Mouse (Mus musculus) G1E (cell line): ENCODE results near the gene Krt15. TPM values are rescaled to one million over a fixed set of nuclear protein-coding genes. Genes with fewer than 3 reads are reported as not detected.

Experiments
- ATAC-seq: 2 replicates; pipeline ENCODE4 v1.8.0; 2016; ENCODE audit warnings: mild to moderate bottlenecking; ENCODE audit not compliant: insufficient number of reproducible peaks, poor library complexity, low FRiP score, severe bottlenecking; ENCODE audit errors: extremely low read depth
- DNase-seq: peaks from one replicate; pipeline ENCODE4 v3.0.0; 2012; ENCODE audit warnings: low spot score
- H3K27me3 ChIP-seq: 2 replicates; pipeline ENCODE4 v1.6.1; 2012; ENCODE audit warnings: mild to moderate bottlenecking, low read length, inconsistent platforms; ENCODE audit not compliant: insufficient read depth
- H3K36me3 ChIP-seq: replicated peaks from 2 replicates; pipeline ENCODE3; 2012; ENCODE audit warnings: mild to moderate bottlenecking, inconsistent platforms
- H3K4me1 ChIP-seq: 2 replicates; pipeline ENCODE4 v1.6.1; 2012; ENCODE audit warnings: low read depth, low read length, inconsistent platforms, mixed read lengths; ENCODE audit not compliant: insufficient read depth
- H3K4me3 ChIP-seq: 2 replicates; pipeline ENCODE4 v1.5.1; 2012; ENCODE audit warnings: low read depth, mild to moderate bottlenecking, inconsistent platforms, low read length, moderate library complexity, mixed read lengths
- H3K9me3 ChIP-seq: replicated peaks from 2 replicates; pipeline ENCODE4 v1.6.1; 2012; ENCODE audit warnings: inconsistent platforms
- CTCF ChIP-seq: IDR thresholded peaks from 2 replicates; pipeline ENCODE4 v1.5.1; 2012; ENCODE audit warnings: low read depth, low read length, inconsistent platforms, mixed read lengths
- GATA1 ChIP-seq: IDR thresholded peaks from 2 replicates; pipeline ENCODE4 v1.6.1; 2012; ENCODE audit warnings: borderline replicate concordance, low read length, inconsistent platforms, mixed read lengths
- GATA2 ChIP-seq: IDR thresholded peaks from 2 replicates; pipeline ENCODE4 v1.6.1; 2012; ENCODE audit warnings: low read depth, low read length, inconsistent platforms, borderline replicate concordance
- POLR2AphosphoS5 ChIP-seq: IDR thresholded peaks from 2 replicates; pipeline ENCODE4 v1.6.1; 2012; ENCODE audit warnings: low read depth, low read length, inconsistent platforms; ENCODE audit not compliant: insufficient replicate concordance
- TAL1 ChIP-seq: conservative IDR thresholded peaks from 2 replicates; pipeline ENCODE4 v1.6.1; 2012; ENCODE audit warnings: low read depth, low read length, inconsistent platforms, mixed read lengths
- polyA plus RNA-seq: library from polyadenylated mRNA; stranded (reverse); fragments of >175 nt; gene quantifications from 2 replicates; pipeline ENCODE4 v1.2.3, GENCODE M21; 2012
- total RNA-seq, 2 experiments: library from RNA; stranded (forward) in 1 of 2; stranded (reverse) in 1 of 2; fragments of 200-1000 nt in 1 of 2; fragments of >200 nt in 1 of 2; fragmentation: Nextera tagmentation in 1 of 2; gene quantifications; 2 replicates each; pipeline ENCODE4 v1.2.3; 2014 to 2017

Krt15 gene
- total and polyA plus RNA-seq, 3 experiments = not detected

DNA sequence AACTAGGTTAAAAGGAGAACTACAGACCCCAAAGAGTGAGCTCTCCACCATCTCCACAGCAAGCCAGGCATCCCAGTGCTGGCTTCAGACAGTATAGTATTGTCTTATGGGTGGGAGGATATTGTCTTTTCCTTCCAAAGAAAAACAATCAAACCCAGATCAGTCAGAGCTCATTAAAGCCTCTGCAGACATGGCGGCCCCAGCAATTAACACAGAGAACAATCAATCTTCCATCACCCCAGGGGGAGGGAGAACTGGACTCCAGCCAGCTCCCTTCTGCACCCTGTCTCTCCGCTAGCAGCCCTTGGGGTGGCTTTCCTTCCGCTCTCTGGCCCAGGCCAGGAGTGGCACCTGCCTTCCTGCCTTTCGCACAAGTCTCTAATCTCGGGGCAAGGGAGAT lies 2.0 kb upstream of the Krt15 start:
- H3K36me3 ChIP-seq = no peaks in the 10 kb centered on the region
- peaks cover 92% of the 10 kb centered on the region for H3K9me3 ChIP-seq
- DNase-seq = no peak
- H3K4me3 ChIP-seq = no peak overlapping the region
- no peak for ATAC-seq
- H3K4me1 ChIP-seq = no peaks in the 10 kb centered on the region
- no peak for TF ChIP-seq GATA2
- H3K27me3 ChIP-seq = no peaks in the 10 kb centered on the region

DNA sequence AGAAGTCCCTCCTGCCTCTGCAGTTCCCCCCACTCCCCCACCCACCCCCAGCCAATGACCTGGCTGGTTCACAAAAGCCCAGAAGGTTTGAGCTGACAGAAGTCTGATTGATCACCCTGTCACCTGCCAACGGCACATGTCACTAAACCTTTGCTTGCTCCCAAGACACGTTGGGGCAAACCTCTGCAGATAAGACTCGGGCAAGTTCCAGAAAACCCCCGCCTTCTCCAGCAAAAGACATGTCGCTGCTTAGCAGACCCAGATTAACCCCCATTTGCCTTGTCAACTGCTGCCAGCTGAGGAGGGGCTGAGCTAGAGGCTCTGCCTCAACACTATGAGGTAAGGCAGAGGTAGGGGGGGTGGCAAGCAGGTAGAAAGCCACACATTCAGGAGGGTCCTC lies 831 bp upstream of the Krt15 start:
- ATAC-seq = no peak
- H3K27me3 ChIP-seq = no peaks in the 10 kb centered on the region
- TF ChIP-seq CTCF (no peak), GATA1 (no peak), POLR2AphosphoS5 (no peak), GATA2 (no peak), TAL1 (no peak)
- H3K4me1 ChIP-seq = no peaks in the 10 kb centered on the region
- no peak for DNase-seq
- H3K4me3 ChIP-seq = no peak overlapping the region
- H3K9me3 ChIP-seq = peaks cover 91% of the 10 kb centered on the region
- no peaks in the 10 kb centered on the region for H3K36me3 ChIP-seq

DNA sequence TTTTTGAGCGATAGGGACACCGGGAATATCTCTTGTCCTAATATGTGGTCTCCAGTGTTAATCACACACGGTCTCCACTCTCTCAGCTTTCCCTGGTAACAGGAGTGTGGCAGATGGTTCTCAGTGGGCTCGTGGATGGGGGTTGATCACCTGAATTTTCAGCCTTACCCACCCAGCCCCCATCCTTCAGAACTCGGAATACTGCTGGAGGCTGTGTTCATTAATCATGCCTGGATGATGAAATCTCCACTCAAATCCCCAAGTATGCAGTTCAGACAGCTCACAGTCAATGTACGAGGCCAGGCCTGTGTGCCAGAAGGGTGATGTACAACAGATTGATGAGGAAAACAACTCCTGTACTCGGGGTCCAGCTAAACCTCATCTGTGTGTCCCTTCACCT lies 10.8 kb downstream of the Krt15 start:
- DNase-seq = no peak
- Histone ChIP-seq H3K9me3 (peaks cover 73% of the 10 kb centered on the region), H3K4me1 (no peaks in the 10 kb centered on the region), H3K27me3 (peaks cover 4% of the 10 kb centered on the region; the same call in 1 of the 2 replicates), H3K4me3 (no peak overlapping the region), H3K36me3 (no peaks in the 10 kb centered on the region)
- ATAC-seq = no peak
- TF ChIP-seq GATA1 (no peak), GATA2 (no peak), CTCF (no peak), POLR2AphosphoS5 (no peak), TAL1 (no peak)

DNA sequence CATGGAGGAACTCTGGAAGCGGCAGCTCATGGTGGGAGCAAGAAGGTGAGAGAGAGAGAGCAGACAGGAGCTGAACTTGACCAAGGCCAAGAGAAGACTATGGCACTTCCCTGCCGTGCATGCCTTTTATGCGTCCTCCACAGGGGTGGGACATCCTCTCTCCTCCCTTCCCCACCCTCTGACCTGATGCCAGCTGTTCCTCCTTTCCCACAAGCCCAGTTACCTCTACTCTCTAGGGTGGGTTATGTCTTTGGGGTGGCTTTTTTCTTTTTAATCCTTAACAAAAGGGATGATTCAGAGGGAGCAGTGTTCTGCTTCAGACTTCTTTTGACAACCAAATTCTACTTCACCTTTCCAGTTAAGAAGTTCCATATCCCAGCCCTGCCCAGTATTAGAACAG lies 14.3 kb downstream of the Krt15 start, which contains the start of gene Krt13:
TSS of gene Krt13 (minus strand) at position 101 of the 400 bp plus-strand sequence.
- DNase-seq (no peak), ATAC-seq (no peak)
- Histone ChIP-seq H3K27me3 (peaks cover 4% of the 10 kb centered on the region; the same call in 1 of the 2 replicates), H3K4me1 (no peaks in the 10 kb centered on the region), H3K36me3 (no peaks in the 10 kb centered on the region), H3K9me3 (peaks cover 81% of the 10 kb centered on the region), H3K4me3 (no peak within 1 kb of the TSS)
- TF ChIP-seq GATA2 = no peak
- no peak for TF ChIP-seq POLR2AphosphoS5
- TF ChIP-seq CTCF = no peak
- no peak for TF ChIP-seq TAL1
- no peak for TF ChIP-seq GATA1

DNA sequence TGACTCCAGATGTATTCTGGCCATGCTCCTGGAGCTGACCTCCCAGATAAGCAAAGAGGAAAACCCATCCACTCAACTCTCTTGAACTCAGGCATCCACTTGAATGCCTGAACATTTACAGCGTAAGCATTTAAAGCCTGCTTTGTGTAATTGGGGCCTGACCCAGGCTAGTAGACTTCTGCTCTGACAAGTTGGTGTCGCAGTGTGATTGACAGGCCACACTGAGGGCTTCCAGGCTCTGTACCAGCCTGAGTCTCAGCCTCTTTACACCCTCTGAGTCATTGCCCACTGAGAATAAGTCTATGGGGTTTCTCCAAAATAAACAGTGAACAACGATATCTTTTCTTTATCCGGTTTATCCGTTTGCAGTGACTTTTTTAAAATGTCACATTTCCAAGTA lies 15.4 kb downstream of the Krt15 start:
- DNase-seq = no peak
- no peak for TF ChIP-seq POLR2AphosphoS5
- ATAC-seq = no peak
- Histone ChIP-seq H3K9me3 (peaks cover 82% of the 10 kb centered on the region), H3K36me3 (no peaks in the 10 kb centered on the region), H3K27me3 (peaks cover 4% of the 10 kb centered on the region; the same call in 1 of the 2 replicates), H3K4me3 (no peak overlapping the region), H3K4me1 (no peaks in the 10 kb centered on the region)

DNA sequence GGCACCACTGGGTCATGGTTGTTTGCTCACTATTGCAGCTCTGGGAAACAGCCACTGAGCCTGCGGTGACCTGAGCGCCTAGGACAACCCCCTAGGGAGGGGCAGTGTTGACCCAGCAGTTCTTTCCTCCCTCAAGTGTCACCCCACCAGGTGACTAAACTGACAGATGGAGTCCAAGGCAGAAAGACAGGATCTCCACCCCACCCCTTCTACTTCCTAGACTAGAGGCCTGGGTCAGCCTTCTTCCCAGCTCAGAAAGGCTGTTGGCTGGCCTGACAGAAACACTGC lies 22.0 kb downstream of the Krt15 start:
- no peak for DNase-seq
- H3K4me1 ChIP-seq = no peaks in the 10 kb centered on the region
- H3K4me3 ChIP-seq = no peak overlapping the region
- no peaks in the 10 kb centered on the region for H3K36me3 ChIP-seq
- no peak for ATAC-seq
- peaks cover 78% of the 10 kb centered on the region for H3K9me3 ChIP-seq
- H3K27me3 ChIP-seq = no peaks in the 10 kb centered on the region; the same call in 1 of the 2 replicates
- TF ChIP-seq POLR2AphosphoS5 (no peak), GATA1 (no peak), TAL1 (no peak), GATA2 (no peak), CTCF (no peak)

DNA sequence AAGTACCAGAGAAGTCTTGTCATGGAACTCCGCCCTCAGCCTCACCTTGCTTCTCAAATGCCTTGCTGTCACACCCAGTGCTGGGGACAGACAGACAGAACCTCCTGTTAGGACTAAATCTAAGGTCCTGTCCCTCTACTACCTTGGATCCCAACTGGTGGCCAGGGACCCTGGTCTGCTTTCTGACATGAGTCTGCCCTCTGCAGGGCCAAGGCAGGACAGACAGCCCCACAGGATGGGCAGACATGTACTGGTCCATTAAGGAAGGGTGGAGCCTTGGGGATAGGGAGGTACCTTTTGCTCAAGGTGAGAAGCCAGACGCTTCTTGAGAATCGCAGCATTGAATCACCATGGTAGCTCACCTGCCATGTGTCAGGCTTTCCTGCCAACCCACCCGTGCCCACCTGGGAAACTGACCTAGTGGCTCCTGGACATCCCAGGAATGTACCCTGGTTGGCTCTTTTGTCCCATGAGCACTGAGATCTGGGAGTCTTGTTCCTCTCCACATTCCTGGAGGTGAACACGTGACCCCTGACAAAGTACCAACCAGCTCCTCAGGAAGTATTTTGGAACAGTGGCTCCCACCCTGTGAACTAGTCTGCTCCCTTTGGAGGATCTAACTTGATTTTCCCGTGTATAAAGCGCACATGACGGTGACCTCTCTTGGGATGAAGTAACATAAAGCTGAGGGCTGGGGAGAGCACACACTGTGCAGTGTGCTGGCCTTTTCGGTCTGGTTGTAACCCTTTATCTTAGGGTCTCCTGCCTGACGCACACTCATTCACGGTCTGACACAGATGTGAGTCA lies 22.6 kb downstream of the Krt15 start:
- ATAC-seq (no peak), DNase-seq (no peak)
- H3K4me1 ChIP-seq = no peaks in the 10 kb centered on the region
- peaks cover 75% of the 10 kb centered on the region for H3K9me3 ChIP-seq
- no peaks in the 10 kb centered on the region; the same call in 1 of the 2 replicates for H3K27me3 ChIP-seq
- TF ChIP-seq CTCF = no peak
- TF ChIP-seq TAL1 = no peak
- TF ChIP-seq GATA1 = no peak
- no peak for TF ChIP-seq GATA2
- no peak for TF ChIP-seq POLR2AphosphoS5
- no peak overlapping the region for H3K4me3 ChIP-seq
- H3K36me3 ChIP-seq = no peaks in the 10 kb centered on the region
